Mouse (Mus musculus): ENCODE results near the gene Tekt4.

GRCm38 (mm10) chr17:25507799-25508198 lies 53.4 kb downstream of the Tekt4 start:
- TF ChIP-seq CTCF (IDR thresholded peaks at IDR 0.05; ENCODE audit: extremely low read depth, insufficient read depth, low read length) (peak; percentile 94), POLR2A (IDR thresholded peaks at IDR 0.05; ENCODE audit: extremely low read depth, insufficient read depth, low read length) (no peak)

Measured in cortical plate, adult 2 months (tissue).